Mouse (Mus musculus): ENCODE measurements around the gene Hist1h3b.
"Not testable (repeated sequence)": the region's sequence is repeated elsewhere in the genome, so short reads cannot be mapped to it uniquely, and the experiment has no call there.

The Hist1h3b gene

DNA sequence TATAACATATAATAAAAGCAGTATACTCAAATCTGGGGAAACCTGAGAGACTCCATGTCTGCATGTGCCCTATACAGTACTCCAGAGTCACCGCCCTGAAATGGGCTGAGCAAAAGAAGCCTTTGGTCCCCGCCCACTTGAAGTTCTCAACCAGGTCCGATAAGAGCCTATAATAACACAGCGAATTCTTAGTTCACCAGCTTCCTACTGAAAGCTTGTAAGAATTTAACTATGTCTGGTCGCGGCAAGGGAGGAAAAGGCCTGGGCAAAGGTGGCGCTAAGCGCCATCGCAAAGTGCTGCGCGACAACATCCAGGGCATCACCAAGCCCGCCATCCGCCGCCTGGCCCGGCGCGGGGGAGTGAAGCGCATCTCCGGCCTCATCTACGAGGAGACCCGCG lies 4.7 kb downstream of the Hist1h3b start, which contains the start of gene Hist1h4b:
Gene Hist1h4b (plus strand): TSS at position 224 of the 400 bp plus-strand sequence.
- DNase-seq, result peak; percentile 92 to 94

DNA sequence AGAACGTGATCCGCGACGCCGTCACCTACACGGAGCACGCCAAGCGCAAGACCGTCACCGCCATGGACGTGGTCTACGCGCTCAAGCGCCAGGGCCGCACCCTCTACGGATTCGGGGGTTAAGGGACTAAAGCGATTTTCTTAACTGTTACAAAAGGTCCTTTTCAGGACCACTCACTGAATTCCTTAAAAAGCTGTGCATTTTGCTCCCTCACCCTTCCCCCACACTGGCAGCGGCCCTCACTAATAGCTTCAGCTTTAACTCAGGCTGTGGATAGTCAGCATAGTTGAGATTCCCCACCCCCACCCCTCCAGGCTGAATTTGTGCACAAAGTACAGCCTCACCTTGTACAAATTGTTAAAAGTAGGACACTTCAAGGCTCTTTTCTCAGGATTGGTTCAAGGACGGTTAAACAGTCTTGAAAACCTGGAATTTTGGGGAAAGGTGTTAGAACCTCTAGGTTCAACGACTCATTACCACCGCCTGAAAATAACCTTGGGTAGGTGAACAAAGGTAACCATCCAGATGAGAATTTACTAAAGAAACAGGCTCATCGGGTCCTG lies 5.2 kb downstream of the Hist1h3b start:
- no peak for DNase-seq

DNA sequence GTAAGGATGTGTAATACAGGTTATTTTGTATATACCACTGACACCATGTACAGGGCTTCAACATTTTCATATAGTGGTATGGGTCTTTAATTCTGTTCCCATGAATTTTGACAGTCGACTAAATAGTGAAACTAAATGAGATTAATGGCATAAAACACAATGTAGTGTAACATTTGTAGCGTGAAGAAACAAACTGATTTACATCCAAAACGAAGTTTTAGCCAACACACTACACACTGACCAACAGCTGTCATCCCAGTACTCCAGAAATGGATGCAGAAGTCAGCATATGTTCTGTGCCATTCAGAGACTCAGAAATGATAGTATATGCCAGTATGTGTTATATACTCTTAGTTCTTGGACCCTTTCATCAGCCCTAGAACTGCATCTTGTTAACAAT lies 5.9 kb downstream of the Hist1h3b start:
- no peak for DNase-seq

DNA sequence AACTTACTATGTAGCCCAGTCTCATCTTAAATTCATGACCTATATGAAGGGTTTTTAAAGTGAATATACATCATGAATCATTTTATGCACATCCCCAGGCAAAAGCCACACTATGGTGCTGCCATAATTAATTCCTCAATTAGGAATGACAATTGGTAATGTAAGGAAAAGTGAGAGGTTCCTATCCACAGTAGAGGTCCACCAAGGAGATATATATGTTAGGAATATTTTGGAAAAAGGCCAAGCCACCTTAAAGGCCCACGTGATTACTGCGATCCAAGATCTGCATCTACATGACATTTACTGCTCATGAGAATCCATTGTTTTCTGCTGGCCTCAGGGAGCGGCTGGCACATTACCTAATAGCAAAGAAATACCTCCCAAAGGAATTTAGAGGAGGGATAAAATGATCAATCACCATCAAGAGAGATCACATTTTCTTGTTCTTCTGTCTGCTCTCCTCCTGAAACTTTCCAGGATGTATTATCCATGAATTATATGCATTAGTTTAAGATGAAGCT lies 7.2 kb downstream of the Hist1h3b start:
- DNase-seq, result no peak

DNA sequence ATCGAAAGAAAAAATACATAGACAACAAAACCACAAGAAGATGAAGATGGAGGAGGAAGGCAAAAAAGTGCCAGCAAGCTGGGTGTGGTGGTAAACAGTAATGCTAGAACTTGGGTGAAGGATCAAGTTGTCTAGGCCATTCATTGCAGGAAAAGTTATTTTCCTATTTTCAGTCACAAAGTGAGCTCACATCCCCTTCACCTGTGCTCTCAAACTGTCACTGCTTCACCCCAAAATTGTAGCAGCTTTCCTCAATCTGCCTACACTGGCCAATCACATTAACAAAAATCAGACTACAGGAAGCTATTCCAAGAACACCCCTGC lies 7.8 kb downstream of the Hist1h3b start:
- no peak for DNase-seq

DNA sequence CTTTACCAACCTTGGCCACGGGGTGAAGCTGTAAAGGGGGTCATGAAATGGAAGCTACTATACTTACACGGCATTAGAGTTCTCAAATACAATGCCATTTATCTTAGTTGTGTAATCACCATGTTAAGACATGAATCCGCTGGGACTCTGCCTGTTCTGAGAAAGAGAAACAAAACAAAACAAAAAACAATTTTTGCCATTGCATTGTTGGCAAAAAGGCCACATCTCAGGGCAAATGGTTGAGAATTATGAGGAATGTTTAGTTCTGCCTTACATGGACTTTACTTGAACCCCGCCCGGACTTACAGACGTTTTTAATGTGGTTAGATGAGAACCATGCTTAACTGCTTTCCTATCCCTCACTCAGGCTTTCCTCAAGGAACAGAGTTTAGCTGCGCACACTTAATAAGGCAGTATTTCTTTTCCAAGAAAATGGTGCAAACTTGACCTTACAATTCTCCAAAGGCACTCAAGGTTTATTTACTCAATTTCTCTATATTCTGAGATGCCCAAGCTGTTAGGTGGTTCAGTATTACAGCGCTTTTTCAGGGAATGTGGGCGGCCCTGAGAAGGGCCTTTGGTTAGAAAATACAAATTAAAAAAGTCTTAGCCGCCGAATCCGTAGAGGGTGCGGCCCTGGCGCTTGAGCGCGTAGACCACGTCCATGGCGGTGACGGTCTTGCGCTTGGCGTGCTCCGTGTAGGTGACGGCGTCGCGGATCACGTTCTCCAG lies 8.3 kb downstream of the Hist1h3b start:
- DNase-seq, result peak; percentile 46 to 58

DNA sequence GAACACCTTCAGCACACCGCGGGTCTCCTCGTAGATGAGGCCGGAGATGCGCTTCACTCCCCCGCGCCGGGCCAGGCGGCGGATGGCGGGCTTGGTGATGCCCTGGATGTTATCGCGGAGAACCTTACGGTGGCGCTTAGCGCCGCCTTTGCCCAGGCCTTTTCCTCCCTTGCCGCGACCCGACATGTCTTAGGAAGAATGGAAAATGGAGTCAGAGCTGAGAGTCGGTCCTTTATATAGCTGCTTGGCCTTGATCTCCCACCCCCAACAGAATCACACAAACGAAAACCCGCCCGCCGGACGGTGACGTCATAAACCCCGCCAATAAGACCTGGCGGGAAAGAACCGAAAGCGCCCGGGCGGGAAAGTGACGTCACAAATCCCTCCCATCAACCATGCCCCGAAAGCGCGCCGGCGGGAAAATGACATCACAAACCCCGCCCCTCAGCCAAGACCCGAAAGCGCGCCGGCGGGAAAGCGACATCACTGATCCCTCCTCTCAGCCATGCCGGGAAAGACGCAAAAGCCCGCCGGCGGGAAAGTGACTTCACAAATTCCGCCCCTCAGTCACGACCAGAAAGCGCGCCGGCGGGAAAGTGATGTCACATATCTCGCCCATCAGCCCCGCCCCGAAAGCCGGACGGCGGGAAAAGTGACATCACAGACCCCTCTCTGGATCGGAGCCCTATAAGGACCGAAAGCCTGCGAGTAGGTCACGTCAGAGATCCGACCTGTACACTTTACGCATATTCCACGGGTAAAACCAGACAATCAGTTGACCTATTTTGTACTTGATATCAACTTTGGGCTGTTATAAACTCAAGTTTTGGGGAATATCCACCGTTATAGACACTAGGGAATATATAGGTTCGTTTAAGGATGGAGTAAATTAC lies 9.2 kb downstream of the Hist1h3b start, which contains the start of gene Hist1h4a:
Gene Hist1h4a (minus strand): TSS at position 259 of the 893 bp plus-strand sequence.
- DNase-seq, result peak; percentile 99

DNA sequence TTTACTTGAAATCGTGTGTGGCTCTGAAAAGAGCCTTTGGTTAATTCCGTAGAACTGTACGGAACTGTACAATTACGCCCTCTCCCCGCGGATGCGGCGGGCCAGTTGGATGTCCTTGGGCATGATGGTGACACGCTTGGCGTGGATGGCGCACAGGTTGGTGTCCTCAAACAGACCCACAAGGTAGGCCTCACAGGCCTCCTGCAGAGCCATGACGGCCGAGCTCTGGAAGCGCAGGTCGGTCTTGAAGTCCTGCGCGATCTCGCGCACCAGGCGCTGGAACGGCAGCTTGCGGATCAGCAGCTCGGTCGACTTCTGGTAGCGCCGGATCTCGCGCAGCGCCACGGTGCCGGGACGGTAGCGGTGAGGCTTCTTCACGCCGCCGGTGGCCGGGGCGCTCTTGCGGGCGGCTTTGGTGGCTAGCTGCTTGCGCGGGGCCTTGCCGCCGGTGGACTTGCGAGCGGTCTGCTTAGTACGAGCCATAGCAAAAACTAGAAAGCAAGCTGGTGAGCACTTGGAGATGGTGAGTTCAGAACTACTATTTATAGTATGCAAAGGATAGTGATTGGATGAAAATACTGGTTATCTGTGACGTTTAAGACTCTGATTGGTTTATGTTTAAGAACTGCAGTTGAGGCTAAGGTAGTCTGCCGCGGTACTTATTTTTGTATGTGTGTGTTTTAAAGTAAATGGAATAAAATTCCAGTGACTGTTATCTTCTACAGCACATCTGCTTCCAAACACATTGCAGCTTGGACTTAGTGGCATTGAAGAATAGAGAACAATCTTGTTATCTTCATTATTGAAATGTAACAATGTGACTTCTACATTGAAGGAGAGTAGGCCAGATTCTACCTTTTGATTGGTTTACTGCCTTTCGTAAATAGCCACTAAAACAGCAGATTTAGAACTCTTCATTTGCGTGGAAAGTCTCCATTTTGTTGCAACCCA lies 10.1 kb downstream of the Hist1h3b start, which contains the start of gene Hist1h3a:
Gene Hist1h3a (minus strand): TSS at position 516 of the 951 bp plus-strand sequence.
- peak; percentile 76 for DNase-seq

DNA sequence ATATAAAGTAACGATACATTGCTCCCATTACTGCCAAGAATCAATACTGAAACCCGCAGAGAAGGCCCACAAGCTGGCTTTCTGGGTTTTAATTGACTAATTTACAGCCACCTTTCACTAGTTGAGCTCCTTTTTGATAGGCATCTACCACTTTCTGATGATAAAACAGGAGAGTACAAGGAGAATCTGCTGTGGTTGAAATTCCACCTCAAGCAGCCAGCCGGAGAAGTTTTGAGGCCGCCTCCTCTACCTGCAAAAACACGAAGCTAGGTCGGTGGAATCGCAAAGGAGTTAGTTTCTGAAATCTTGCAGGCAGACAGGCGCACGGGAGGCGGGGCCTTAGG lies 11.1 kb downstream of the Hist1h3b start:
- no peak for DNase-seq

DNA sequence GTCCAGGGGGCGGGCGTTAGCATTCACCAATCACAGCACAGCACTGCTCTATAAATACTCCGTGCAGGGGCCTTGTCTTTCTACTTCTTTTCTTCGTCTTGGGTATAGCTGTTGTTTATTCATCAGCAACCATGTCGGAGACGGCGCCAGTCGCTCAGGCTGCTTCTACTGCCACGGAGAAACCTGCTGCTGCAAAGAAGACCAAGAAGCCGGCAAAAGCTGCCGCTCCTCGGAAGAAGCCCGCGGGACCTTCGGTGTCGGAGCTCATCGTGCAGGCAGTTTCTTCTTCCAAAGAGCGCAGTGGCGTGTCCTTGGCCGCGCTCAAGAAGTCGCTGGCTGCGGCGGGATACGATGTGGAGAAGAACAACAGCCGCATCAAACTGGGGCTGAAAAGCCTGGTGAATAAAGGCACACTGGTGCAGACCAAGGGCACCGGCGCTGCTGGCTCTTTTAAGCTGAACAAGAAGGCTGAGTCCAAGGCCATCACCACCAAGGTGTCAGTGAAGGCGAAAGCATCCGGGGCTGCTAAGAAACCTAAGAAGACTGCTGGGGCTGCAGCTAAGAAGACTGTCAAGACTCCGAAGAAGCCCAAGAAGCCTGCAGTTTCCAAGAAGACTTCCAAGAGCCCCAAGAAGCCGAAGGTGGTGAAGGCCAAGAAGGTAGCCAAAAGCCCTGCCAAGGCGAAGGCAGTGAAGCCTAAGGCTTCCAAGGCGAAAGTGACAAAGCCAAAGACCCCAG lies 11.7 kb downstream of the Hist1h3b start, which contains the start of gene Hist1h1a:
Gene Hist1h1a (plus strand): TSS at position 81 of the 738 bp plus-strand sequence.
- DNase-seq, result peak; percentile 87 to 89

DNA sequence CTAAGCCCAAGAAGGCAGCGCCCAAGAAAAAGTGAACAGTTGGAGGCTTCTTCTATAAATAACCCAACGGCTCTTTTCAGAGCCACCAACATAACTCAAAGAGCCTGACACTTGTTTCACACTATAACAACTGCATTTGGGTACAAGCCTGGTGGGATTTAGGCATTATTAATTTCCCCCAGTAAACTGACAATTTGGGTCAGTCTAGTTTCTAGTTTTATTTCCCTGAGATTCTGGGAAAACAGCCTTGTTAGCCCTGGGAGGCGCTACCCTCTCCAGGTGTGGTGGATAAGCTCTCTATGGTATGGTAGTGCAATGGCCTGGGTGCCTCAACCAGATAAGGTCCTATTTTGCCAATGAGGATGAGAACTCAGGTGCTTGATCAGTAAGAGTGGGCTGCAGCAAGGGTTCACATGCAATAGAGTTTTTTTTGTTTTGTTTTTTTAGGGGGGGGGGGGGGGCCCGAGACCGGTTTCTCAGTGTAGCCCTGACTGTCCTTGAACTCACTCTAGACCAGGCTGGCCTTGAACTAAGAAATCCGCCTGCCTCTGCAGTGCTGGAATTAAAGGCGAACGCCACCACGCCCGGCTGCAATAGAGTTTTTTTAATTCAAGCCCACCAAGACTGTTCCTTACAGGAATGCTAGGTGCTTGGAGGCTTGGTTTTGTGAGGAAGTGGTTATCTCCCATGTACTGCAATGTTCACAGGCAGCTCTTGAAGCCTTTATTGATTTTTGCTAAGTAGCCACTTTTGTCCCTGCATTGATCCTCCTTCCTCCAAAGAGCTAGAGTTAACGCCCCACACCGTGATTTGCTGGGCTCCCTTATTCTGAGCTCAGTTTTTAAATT lies 12.5 kb downstream of the Hist1h3b start:
- DNase-seq, result no peak

DNA sequence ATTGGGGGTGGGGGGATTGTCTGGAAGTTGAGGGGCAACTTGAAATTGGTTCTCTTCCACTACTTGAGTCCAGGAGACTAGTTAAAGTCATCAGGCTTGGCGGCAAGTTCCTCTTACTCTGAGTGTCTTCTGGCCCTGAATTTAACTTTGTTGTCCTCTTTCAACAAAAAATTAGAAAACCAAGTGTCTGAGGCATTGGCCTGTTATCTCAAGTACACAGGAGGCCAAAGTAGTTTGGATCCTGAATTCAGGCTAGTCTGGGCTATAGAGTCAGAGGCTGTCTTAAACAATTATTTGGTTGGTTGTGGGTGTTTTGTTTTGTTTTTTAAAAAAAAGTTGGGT lies 13.1 kb downstream of the Hist1h3b start:
- no peak for DNase-seq

DNA sequence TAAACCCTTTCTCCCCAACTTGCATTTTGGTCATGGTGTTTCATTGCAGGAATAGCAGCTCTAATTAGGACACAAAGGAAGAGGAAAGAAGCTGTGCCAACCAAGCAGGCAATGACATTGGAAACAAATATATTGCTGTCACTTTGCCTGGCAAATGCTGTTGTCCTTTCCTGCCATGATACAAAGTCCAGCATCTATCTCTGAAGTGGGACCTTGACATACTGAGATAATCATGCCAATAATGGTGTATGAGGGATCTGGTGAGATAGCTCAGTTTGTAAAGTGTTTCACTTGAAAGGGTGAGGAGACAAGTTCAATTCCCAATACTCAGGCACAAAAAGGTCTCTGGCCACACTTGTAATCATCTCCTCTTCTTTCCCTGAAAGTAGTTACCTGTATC lies 14.7 kb downstream of the Hist1h3b start:
- DNase-seq, result no peak

DNA sequence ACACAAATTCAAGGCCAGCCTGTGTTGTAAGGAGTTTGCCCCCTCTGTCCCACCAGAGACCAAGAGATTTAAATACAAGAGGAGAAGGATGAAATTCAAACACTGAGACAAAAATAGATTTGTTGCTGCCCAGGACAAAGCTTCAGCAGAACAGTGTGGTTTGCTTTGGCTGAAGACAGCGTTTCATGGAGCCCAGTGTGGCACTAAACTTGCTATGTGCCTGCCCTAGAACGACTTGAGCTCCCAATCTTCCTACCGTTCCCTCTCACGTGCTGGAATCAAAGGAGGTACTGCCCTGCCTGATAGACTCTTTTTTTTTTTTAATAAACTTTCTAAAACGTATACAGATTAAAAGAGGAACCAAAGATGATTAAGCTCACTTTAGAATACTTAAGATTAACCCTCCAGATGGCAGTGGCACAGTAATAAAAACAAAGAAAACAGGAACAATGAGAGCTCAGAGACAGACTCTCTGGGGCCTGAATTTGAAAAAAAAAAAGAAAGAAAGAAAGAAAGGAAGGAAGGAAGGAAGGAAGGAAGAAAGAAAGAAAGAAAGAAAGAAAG lies 16.8 kb downstream of the Hist1h3b start:
- no peak for DNase-seq

DNA sequence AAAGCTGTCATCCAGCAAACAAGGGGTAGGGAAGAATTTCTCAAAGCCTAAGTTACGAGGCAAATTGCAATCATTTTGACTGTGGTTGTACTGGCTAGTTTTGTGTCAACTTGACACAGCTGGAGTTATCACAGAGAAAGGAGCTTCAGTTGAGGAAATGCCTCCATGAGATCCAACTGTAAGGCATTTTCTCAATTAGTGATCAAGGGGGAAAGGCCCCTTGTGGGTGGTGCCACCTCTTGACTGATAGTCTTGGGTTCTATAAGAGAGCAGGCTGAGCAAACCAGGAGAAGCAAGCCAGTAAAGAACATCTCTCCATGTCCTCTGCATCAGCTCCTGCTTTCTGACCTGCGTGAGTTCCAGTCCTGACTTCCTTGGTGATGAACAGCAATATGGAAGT lies 17.5 kb downstream of the Hist1h3b start, which contains the start of gene Trim38:
Gene Trim38 (plus strand): TSS at position 301 of the 400 bp plus-strand sequence.
- not testable (repeated sequence) for DNase-seq

DNA sequence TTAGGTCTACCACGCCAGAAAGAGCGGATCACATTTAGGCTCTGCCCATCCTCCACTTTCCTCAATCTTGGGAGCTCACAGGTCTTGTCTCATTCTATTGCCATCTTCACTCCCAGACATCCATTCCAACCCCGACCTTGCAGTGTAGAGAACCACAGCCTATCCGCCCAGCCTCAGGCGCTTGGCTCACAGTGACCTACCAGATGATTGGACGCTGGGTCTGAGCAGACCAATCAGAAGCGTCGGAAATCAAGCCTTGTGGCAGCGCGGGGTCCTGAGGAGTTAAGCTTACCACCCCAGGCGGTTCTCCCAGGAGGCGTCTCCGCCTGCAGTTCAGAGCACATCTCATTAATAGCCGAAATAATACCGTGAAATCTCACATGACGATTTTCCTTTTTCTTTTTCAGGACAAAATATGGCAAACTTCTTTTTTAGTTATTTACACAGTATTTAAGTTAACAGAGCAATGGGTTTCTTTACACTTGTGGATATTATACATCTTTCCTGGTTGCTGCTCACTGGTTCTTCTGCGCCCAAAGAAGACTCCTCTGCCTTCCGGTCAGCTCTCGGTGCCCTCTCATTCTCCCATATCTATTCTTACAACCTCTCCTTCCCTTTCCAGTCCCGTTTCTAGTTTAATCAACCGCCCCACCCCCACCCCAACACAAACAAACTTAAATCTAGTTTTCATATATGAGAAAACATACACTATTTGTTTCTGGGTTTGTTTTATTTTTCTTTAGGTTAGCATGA lies 20.7 kb downstream of the Hist1h3b start:
- no peak for DNase-seq

DNA sequence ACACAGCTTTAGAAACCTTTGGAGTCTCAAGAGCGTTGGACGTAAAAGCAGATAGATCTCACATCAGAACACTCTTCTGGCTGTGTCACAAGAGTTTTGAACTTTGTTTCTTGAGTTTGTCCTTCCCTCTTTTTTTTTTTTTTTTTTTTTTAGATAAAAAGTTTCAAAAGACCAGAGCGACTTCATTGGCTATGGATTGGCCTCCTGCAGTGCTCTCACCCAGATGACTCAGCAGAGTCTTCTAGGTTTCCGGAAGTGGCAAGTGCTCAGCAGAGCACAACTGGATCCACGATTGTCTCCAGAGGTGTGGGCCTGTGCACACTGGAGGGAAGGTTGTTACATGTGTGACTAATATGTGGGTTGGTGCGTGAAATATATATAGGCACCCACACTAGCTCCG lies 26.3 kb downstream of the Hist1h3b start:
- DNase-seq, result no peak

DNA sequence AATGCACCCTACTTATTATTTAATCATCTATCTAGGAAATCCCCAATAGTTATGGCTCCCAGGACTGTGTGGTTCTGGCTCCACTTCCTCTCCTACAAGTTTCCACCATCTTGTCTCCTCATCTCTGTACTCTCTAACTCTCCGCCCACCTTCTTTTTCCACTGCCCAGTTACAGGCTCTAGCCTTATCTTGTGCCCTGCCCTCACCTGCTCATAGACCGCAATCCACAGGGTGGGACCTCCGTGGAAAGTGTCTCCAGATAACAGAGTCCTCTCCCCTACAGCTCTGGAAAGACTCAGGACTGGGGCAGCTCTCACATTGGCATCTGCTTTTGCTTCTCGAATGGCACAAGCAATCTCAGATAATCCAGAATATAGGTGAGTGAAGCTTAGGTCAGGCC lies 27.0 kb downstream of the Hist1h3b start:
- DNase-seq, result no peak

DNA sequence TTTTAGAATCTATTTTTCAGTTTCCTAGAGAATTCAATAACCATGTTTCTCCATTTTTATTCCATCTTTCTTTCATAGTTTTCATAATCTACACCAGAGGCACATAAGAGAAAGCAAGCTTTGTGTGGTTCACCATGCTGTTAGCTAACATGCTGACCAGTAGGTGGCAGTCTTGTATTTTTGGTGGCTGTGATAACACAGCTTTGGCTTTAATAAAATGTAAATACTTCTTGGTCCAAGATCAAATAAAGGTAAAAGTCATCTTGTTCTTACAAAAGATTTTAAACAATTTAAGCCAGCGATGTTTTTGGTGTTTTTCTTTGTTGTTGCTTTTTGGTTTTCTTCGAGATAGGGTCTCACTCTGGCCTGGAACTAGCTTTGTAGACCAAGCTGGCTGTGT lies 40.5 kb downstream of the Hist1h3b start:
- DNase-seq, result peak; percentile 63 to 69

Measured in B cell, adult 2 months (primary cell).